Mouse (Mus musculus) embryonic fibroblast, embryonic 13.5 days (primary cell): ENCODE data around the gene H2-Ob. TPM values are rescaled to one million over a fixed set of nuclear protein-coding genes. Genes with fewer than 3 reads are reported as not detected.
A peak's percentile ranks its signal among the peaks of the same experiment; 100 is the strongest.

ENCODE experiments used
- H3K27ac ChIP-seq: 2 replicates; pipeline ENCODE4 v1.5.1; 2012; ENCODE audit warnings: low read length, control low read depth, inconsistent platforms; ENCODE audit not compliant: insufficient read depth
- H3K4me1 ChIP-seq: 2 replicates; pipeline ENCODE4 v1.6.1; 2011; ENCODE audit warnings: low read length; ENCODE audit not compliant: control insufficient read depth, insufficient read depth
- H3K4me3 ChIP-seq: 2 replicates; pipeline ENCODE4 v1.5.1; 2011; ENCODE audit warnings: mild to moderate bottlenecking, control low read depth, low read length; ENCODE audit not compliant: insufficient read depth
- CTCF ChIP-seq: IDR thresholded peaks from 2 replicates; pipeline ENCODE4 v1.5.1; 2011; ENCODE audit warnings: mild to moderate bottlenecking, control low read depth, low read length, moderate library complexity, borderline replicate concordance; ENCODE audit not compliant: insufficient read depth
- POLR2A ChIP-seq: IDR thresholded peaks from 2 replicates; pipeline ENCODE4 v1.6.1; 2011; ENCODE audit warnings: low read depth, mild to moderate bottlenecking, control low read depth, low read length, moderate library complexity
- polyA plus RNA-seq: library from polyadenylated mRNA; stranded (reverse); fragments of >200 nt; gene quantifications from 2 replicates; pipeline ENCODE4 v1.2.4, GENCODE M21; 2011; ENCODE audit warnings: low read depth; ENCODE audit not compliant: missing spikeins, insufficient read length

The H2-Ob gene
- polyA plus RNA-seq, result not detected in 2 replicates

DNA sequence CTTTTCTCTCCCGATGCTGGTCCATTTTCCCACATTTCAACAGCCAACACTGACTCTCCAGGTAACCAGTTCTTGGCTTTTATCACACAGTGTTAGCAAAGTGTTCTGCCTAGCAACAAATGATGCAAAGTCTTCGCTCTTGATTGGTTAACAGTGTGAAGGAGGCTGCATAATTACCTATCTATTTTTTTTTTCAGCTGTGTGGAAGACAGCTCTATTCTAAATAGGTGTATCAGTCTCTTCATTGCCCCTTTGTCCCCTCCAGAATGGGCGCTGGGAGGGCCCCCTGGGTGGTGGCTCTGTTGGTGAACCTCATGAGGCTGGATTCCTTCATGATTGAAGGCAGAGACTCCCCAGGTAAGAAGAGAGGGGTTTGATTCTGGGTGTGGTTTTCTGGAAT, at the start of gene H2-Ob:
Gene H2-Ob (plus strand): TSS at position 198 of the 400 bp plus-strand sequence.
- Histone ChIP-seq H3K4me1 (no peaks in the 10 kb centered on the region), H3K4me3 (no peak within 1 kb of the TSS)
- no peak for TF ChIP-seq POLR2A
- TF ChIP-seq CTCF, result no peak

DNA sequence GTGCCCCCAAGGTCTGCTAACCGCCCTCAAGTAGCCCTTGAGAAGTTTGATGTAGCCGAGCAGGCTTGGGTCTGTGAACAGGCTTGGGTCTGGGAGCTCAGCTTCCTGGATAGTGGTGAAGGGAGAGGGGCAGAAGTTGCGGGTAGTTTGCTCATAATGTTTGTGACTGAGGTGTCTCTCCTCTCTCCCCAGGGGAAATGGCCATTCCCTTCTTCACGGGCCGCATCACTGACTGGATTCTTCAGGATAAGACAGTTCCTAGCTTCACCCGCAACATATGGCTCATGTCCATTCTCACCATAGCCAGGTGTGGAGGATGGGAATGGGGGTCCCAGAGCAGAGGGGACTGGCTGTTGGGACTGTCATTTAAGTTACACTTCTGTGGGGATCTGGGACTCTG, 49.7 kb upstream of the H2-Ob start:
- H3K4me3 ChIP-seq, result no peak overlapping the region
- TF ChIP-seq POLR2A (no peak), CTCF (no peak)
- H3K27ac ChIP-seq, result no peak overlapping the region
- H3K4me1 ChIP-seq, result no peaks in the 10 kb centered on the region

More for the DNA sequence above, at the start of gene H2-Ob:
- no peak within 1 kb of the TSS for H3K27ac ChIP-seq

DNA sequence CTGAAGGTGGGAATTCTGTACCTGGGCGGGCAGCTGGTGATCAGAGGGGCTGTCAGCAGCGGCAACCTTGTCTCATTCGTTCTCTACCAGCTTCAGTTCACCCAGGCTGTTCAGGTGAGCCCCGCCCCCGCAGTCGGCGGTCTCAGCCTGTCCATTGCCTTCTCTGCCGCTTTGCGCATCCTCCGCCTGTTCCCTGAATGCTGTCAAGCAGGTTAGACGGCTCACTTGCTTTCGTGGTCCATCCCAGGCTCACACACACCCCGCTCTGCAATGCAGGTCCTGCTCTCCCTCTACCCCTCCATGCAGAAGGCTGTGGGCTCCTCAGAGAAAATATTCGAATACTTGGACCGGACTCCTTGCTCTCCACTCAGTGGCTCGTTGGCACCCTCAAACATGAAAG, 45.9 kb upstream of the H2-Ob start:
- no peak overlapping the region for H3K27ac ChIP-seq
- TF ChIP-seq CTCF (no peak), POLR2A (no peak)
- no peaks in the 10 kb centered on the region for H3K4me1 ChIP-seq
- no peak overlapping the region for H3K4me3 ChIP-seq

- no peak for TF ChIP-seq POLR2A
- TF ChIP-seq CTCF, result no peak
- H3K4me3 ChIP-seq, result no peak overlapping the region
These were observed 45.2 kb upstream of the H2-Ob start for GRCm38 (mm10) chr17:34193468-34193867.

GRCm38 (mm10) chr17:34194723-34195122, 44.0 kb upstream of the H2-Ob start:
- no peaks in the 10 kb centered on the region for H3K4me1 ChIP-seq
- no peak overlapping the region for H3K4me3 ChIP-seq
- no peak overlapping the region for H3K27ac ChIP-seq
- TF ChIP-seq POLR2A (no peak), CTCF (no peak)

More at GRCm38 (mm10) chr17:34193468-34193867, 45.2 kb upstream of the H2-Ob start:
- Histone ChIP-seq H3K4me1 (no peaks in the 10 kb centered on the region), H3K27ac (no peak overlapping the region)

DNA sequence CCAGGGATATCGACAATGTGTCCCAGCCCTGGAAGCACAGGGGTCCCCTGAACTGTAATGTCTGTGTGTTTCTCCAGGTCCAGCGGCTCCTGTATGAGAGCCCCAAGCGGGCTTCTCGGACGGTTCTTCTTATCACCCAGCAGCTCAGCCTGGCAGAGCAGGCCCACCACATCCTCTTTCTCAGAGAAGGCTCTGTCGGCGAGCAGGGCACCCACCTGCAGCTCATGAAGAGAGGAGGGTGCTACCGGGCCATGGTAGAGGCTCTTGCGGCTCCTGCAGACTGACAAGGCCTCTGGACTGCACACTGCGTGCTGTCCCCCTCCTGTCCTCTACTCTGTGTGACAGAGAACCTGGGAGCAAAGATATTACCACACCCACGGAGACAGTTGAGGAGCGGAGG, 42.2 kb upstream of the H2-Ob start:
- no peak overlapping the region for H3K4me3 ChIP-seq
- no peak for TF ChIP-seq POLR2A
- TF ChIP-seq CTCF, result no peak

GRCm38 (mm10) chr17:34196941-34197894, 41.5 kb upstream of the H2-Ob start, which contains the start of gene Psmb8:
Gene Psmb8 (plus strand): TSS chr17:34197721.
- Histone ChIP-seq H3K27ac (no peak within 1 kb of the TSS), H3K4me1 (no peaks in the 10 kb centered on the region), H3K4me3 (peak within 1 kb of the TSS; percentile 47)
- TF ChIP-seq CTCF, result no peak
- TF ChIP-seq POLR2A, result 0 out of 2 replicates have a peak, but pooled peaks have one; percentile 40

More for the DNA sequence above, 42.2 kb upstream of the H2-Ob start:
- no peak overlapping the region for H3K27ac ChIP-seq
- no peaks in the 10 kb centered on the region for H3K4me1 ChIP-seq

- H3K4me1 ChIP-seq, result no peaks in the 10 kb centered on the region
- H3K27ac ChIP-seq, result no peak overlapping the region
- TF ChIP-seq POLR2A (peak; percentile 35; the same call in 1 of the 2 replicates), CTCF (no peak)
- H3K4me3 ChIP-seq, result peak overlapping the region; percentile 47
These were observed 40.7 kb upstream of the H2-Ob start for GRCm38 (mm10) chr17:34197904-34198520.

DNA sequence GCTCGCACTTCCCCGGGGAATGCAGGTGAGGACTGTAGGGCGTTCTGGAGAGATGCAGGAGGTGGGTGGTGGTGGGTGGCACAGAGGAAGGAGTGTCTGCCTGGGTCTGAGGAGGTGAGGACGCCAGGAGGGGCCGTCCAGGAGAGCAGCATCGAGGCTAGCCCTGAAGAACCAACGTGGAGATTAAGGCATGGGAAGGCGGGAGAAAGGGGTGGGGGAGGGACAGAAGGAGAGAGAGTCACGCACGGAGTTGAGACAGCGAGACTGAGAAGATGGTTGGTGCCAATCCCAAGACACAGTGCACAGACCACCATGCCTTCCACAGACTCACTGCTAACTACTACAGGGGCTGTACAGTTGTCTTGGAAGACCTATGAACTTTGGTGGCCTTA, 40.2 kb upstream of the H2-Ob start:
- no peak for TF ChIP-seq CTCF
- TF ChIP-seq POLR2A, result no peak
- Histone ChIP-seq H3K27ac (no peak overlapping the region), H3K4me1 (no peaks in the 10 kb centered on the region), H3K4me3 (peak overlapping the region; percentile 47)
